Mouse (Mus musculus): ENCODE data around the gene Acsl6.
A peak's percentile ranks its signal among the peaks of the same experiment; 100 is the strongest.

DNA sequence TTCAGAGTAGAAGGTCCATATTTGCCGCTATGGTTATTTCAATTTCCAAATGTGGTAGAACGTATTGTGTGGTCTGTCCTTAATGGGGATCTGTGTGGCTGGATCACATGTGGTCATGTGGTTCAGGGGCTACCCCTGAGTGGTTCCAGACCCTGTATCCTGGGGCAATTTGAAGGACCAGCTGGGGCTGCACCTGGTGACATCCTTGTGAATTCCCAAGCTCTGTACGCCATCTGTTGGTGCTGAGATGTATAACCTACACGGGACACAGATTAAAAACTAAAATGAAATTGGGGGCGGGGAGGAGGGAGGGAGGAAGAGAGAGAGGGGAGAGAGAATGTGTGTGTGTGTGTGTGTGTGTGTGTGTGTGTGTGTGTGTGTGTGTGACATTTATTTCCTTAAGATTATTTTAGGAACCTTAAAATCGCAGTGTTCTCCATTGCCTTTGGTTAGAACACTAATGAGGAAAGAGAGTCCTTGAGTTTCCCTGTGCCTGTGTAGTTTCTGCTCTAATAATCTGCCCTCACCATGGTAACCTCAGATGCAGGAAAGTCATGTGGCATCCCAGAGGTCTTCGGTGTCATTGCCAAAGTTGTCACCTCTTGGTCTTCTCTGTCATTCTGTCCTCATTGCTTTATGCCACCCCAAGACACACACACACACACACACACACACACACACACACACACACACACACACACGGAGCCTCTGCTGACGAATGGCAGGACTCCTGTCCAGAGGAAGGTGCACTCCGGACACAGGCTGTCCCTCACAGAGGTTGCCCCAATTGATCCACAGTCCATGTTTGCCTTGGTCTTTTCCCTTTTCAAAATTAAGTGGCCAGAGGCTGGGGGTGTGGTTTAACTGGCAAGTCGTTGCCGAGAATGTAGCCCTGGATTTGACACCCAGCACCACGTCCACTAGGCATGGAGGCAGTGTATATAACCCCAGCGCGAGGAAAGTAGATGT lies 51.3 kb downstream of the Acsl6 start:
- TF ChIP-seq CTCF (IDR thresholded peaks at IDR 0.05 in 2 of 3, conservative IDR thresholded peaks at IDR 0.05 in 1 of 3; ENCODE audit: control insufficient read depth in 1 of 3, insufficient read depth in 1 of 3, low read depth in 2 of 3, low read length in 3 of 3, poor library complexity in 1 of 3, severe bottlenecking in 1 of 3) (peak; percentile 42 to 95 (median 69); a peak in 5 of 6 replicates), CHD1 (IDR thresholded peaks at IDR 0.05; ENCODE audit: low read depth, low read length) (no peak), ETS1 (IDR thresholded peaks at IDR 0.05; ENCODE audit: low read depth, low read length) (0 out of 2 replicates have a peak, but pooled peaks have one; percentile 21), ZNF384 (IDR thresholded peaks at IDR 0.05; ENCODE audit: low read depth, low read length) (no peak)
